Mouse (Mus musculus): Measurements from ENCODE around the gene Tbx6.

DNA sequence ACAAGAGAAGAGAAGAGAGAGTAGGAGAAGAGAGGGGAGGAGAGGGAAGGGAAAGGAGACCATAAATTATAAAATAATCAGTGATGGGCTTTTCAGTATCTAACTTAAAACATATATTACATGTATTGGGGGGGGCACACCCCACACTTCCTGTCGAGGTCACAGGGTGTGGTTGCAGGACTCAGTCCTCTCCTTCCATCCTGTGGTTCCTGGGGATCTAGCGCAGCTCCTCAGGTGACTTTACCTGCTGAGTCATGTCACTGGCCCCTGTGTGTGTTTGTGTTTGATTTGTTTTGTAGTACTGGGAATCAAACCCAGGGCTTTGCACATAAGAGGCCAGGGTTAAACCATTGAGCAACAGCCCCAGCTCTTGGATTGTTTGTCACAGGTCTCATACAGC lies 6.8 kb upstream of the Tbx6 start:
- TF ChIP-seq CTCF (IDR thresholded peaks at IDR 0.05; ENCODE audit: control insufficient read depth, insufficient read depth, low read length) (no peak), POLR2A (IDR thresholded peaks at IDR 0.05; ENCODE audit: borderline replicate concordance, control insufficient read depth, low read depth, low read length) (no peak)

Data from bone marrow, adult 2 months (tissue).